Mouse (Mus musculus) 3T3-L1 (cell line): ENCODE data around the gene Kcnb1.

ENCODE experiments used
- DNase-seq: peaks from one replicate; pipeline ENCODE4 v3.0.0-alpha.2; 2015; ENCODE audit warnings: low read depth, low spot score

The Kcnb1 gene

GRCm38 (mm10) chr2:167079535-167080257 lies 110.3 kb downstream of the Kcnb1 start:
- DNase-seq = peak; percentile 90

- DNase-seq = peak; percentile 85
These were observed 110.9 kb downstream of the Kcnb1 start for GRCm38 (mm10) chr2:167078931-167079495.

- DNase-seq = no peak
These were observed 111.5 kb downstream of the Kcnb1 start for GRCm38 (mm10) chr2:167078486-167078885.

GRCm38 (mm10) chr2:167077199-167077962 lies 112.6 kb downstream of the Kcnb1 start:
- DNase-seq = no peak

GRCm38 (mm10) chr2:167076759-167077158 lies 113.2 kb downstream of the Kcnb1 start:
- DNase-seq = no peak

- no peak for DNase-seq
These were observed 113.6 kb downstream of the Kcnb1 start for GRCm38 (mm10) chr2:167076352-167076751.

- no peak for DNase-seq
These were observed 115.4 kb downstream of the Kcnb1 start for GRCm38 (mm10) chr2:167074587-167074986.

GRCm38 (mm10) chr2:167071641-167072601 lies 118.0 kb downstream of the Kcnb1 start:
- peak; percentile 98 for DNase-seq

GRCm38 (mm10) chr2:167071266-167071640 lies 118.7 kb downstream of the Kcnb1 start:
- no peak for DNase-seq

GRCm38 (mm10) chr2:167070341-167070740 lies 119.6 kb downstream of the Kcnb1 start:
- DNase-seq = no peak

GRCm38 (mm10) chr2:167067575-167067974 lies 122.4 kb downstream of the Kcnb1 start:
- DNase-seq = no peak

- DNase-seq = peak; percentile 70
These were observed 123.1 kb downstream of the Kcnb1 start for GRCm38 (mm10) chr2:167066528-167067516.

- peak; percentile 41 for DNase-seq
These were observed 123.9 kb downstream of the Kcnb1 start for GRCm38 (mm10) chr2:167066031-167066430.

- DNase-seq = peak; percentile 61
These were observed 125.2 kb downstream of the Kcnb1 start for GRCm38 (mm10) chr2:167064601-167065295.

- peak; percentile 57 for DNase-seq
These were observed 126.0 kb downstream of the Kcnb1 start for GRCm38 (mm10) chr2:167063906-167064496.

GRCm38 (mm10) chr2:167062965-167063880 lies 126.7 kb downstream of the Kcnb1 start, which contains the start of gene Znfx1:
Gene Znfx1 (minus strand): TSS chr2:167063015.
- DNase-seq = peak; percentile 97

GRCm38 (mm10) chr2:167062497-167062911 lies 127.5 kb downstream of the Kcnb1 start:
- peak; percentile 93 for DNase-seq
